Mouse (Mus musculus) midbrain, embryonic 10.5 days (tissue): ENCODE measurements around the gene Fth1. TPM values are rescaled to one million over a fixed set of nuclear protein-coding genes. Genes with fewer than 3 reads are reported as not detected.
A peak's percentile ranks its signal among the peaks of the same experiment; 100 is the strongest.
"Not testable (repeated sequence)": the region's sequence is repeated elsewhere in the genome, so short reads cannot be mapped to it uniquely, and the experiment has no call there.

Experiments used
- DNase-seq: peaks from one replicate; pipeline ENCODE4 v3.0.0-alpha.2; 2017; ENCODE audit warnings: low spot score
- H3K27ac ChIP-seq: fragments of 300-500 bp; sonication (generic); replicated peaks from 2 replicates; pipeline ENCODE4 v1.5.1; 2016; ENCODE audit warnings: mild to moderate bottlenecking
- H3K27me3 ChIP-seq: fragments of 300-500 bp; sonication (generic); 2 replicates; pipeline ENCODE4 v1.6.1; 2016; ENCODE audit warnings: low read depth, mild to moderate bottlenecking; ENCODE audit not compliant: poor library complexity, severe bottlenecking
- H3K36me3 ChIP-seq: fragments of 300-500 bp; sonication (generic); 2 replicates; pipeline ENCODE4 v1.6.1; 2016; ENCODE audit warnings: mild to moderate bottlenecking, moderate library complexity
- H3K4me1 ChIP-seq: fragments of 300-500 bp; sonication (generic); 2 replicates; pipeline ENCODE4 v1.6.1; 2016
- H3K4me3 ChIP-seq: fragments of 300-500 bp; sonication (generic); 2 replicates; pipeline ENCODE4 v1.5.1; 2016; ENCODE audit warnings: mild to moderate bottlenecking, moderate library complexity
- H3K9me3 ChIP-seq: fragments of 300-500 bp; sonication (generic); replicated peaks from 2 replicates; pipeline ENCODE4 v1.6.1; 2016; ENCODE audit warnings: mild to moderate bottlenecking
- WGBS: fragments of 180-500 bp; shearing (Covaris S2); methylation state at CpG from one replicate; pipeline ENCODE4 v1.1.7; 2016; 5-methylcytosine and 5-hydroxymethylcytosine counted together
- polyA plus RNA-seq: library from polyadenylated mRNA; unstranded; fragments of >200 nt; fragmentation: Nextera tagmentation; extraction: Ambion mirVana; gene quantifications from 2 replicates; pipeline ENCODE4 v1.2.1, GENCODE M21; 2016

Fth1 gene
- 1,350 and 1,398 TPM in 2 replicates for polyA plus RNA-seq

DNA sequence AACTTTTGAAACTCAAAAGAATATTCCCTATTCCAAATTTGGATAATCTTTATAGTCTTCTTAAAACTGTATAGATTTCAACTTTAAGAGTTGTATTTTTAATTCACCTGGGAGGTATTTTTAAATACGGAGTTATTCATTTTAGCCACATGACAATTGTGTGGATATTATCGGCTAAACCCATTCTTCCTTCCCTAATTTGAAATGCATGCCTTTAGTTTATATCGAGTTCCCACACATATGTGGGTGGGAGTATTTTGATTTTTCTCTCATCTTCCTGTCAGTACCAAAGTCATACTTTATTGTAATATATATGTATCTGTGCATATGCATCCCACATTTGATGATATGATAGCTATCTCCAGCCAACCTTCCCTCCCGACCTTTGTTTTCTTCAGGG is at the start of gene Fth1:
TSS of gene Fth1 (plus strand) at position 341 of the 400 bp plus-strand sequence.
- Histone ChIP-seq H3K9me3 (no peaks in the 10 kb centered on the region), H3K27ac (no peak within 1 kb of the TSS), H3K4me1 (peaks cover 27% of the 10 kb centered on the region), H3K36me3 (peaks cover 15% of the 10 kb centered on the region), H3K27me3 (no peaks in the 10 kb centered on the region), H3K4me3 (peak within 1 kb of the TSS; percentile 92; the same call in 1 of the 2 replicates)
- DNase-seq = no peak
- WGBS = 93% methylated on average over 4 of the region's 4 CpGs

DNA sequence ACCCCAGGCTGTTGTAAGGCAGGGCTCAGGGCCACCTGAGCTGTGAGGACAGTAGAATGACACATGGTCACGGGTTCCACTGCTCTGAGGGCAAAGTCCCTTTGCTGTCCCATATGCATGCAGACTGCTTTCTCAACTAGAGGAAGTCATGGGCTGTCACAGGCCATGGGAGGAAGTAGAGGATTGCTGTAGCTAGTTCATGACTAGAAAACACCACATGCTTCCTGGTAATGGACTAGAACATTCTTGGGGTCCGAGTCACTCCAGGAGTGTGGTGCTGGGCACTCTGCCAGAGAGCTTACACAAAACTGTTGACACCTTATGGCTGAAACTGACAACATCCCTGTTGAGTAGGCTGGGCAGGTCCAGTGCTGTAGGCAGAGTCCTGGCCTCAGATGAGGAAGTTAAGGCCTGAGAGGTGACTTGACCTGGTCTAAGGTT is 49.2 kb upstream of the Fth1 start:
- H3K27me3 ChIP-seq, H3K4me3 ChIP-seq, DNase-seq, H3K36me3 ChIP-seq, H3K4me1 ChIP-seq, H3K27ac ChIP-seq, H3K9me3 ChIP-seq: not testable (repeated sequence)
- 87% methylated on average over 2 of the region's 2 CpGs for WGBS

DNA sequence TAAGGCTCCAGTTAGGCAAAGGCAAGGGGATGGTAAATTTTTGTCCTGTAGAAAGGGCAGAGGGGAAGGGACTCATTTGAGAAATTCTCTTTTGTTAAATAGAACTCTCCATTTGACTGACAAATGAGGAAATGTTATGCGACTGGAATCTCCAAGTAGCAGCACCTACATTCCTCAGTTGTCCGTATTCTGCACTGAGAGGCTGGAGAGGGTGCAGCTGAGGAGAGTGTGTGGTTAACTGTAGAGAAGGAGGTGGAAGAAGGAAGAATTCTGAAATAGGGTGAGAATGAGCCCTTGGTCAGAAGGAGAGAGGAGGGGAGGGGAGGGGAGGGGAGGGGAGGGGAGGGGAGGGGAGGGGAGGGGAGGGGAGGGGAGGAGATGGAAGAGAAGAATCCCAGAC is 46.5 kb upstream of the Fth1 start:
- Histone ChIP-seq H3K27ac (no peak overlapping the region), H3K27me3 (no peaks in the 10 kb centered on the region), H3K9me3 (no peaks in the 10 kb centered on the region), H3K36me3 (no peaks in the 10 kb centered on the region), H3K4me1 (no peaks in the 10 kb centered on the region; the same call in 1 of the 2 replicates), H3K4me3 (no peak overlapping the region)
- WGBS = 75% methylated on average over 2 of the region's 2 CpGs
- no peak for DNase-seq

DNA sequence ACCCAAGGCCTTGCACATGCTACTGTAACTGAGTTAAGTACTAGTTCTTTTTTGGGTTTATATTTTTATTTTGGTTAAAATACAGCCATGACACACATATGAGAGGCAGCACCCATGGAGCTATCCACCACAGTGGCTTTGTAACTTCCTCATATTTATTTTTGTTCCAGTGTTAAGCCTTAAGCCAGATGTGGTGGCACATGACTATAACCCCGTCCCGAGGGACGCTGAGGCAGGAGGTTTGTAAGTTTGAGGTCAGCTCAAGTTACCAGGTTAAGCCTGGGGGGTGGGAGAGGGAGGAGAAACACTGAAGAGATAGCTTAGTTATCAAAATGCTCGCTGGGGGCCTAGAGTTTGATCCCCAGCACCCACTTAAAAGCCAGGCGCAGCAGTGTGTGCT is 43.8 kb upstream of the Fth1 start:
- Histone ChIP-seq H3K36me3 (no peaks in the 10 kb centered on the region), H3K27me3 (no peaks in the 10 kb centered on the region), H3K27ac (no peak overlapping the region), H3K9me3 (no peaks in the 10 kb centered on the region), H3K4me1 (peaks cover 21% of the 10 kb centered on the region), H3K4me3 (no peak overlapping the region)
- 68% methylated on average over 5 of the region's 5 CpGs for WGBS
- no peak for DNase-seq

DNA sequence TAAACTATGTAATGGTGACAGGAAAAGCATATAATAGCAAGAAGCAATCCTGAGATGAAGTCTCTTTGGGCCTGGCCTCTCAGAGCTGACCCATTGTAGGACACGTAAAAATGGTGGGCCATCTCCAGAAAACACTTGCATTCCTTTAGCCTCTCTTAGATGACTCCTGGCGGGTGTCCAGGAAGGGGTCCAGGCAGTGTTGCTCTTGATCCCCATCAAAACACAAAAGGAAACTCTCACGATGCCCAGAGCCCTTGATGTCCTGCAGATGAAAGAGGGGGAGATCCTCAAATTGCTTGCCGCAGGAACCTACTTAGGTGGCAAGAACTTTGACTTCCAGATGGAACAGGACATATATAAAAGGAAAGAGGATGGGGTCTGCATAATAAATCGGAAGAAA is 43.0 kb upstream of the Fth1 start:
- H3K36me3 ChIP-seq = no peaks in the 10 kb centered on the region

DNA sequence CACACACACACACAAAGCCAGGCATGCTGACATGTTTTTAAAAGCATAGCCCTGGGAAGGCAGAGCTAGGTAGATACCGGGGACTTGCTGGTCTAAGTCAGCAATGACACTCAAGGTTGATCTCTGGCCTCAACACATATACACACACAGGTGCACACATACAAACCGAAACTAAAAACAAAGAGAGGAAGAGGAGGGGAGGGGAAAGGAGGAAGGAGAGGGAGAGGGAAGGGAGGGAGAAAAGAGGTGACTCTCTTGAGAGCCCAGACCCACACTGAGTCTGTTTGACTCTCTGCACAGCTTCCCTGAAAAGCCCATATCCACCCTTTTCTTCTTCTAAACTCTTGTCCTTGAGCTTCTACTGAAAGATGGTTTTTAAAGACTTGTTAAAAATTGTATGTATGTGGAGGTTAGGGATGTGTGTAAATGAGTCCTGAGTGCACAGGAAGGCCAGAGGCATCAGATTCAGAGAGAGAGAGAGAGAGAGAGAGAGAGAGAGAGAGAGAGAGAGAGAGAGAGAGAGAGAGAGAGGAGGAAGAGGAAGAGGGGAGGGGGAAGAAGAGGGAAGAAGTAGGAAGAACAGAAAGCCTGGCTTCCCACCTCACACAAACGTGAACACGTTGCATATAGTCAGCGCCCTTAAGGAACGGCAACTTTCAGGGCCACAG is 42.1 kb upstream of the Fth1 start:
- 87% methylated on average over 6 of the region's 6 CpGs for WGBS
- H3K9me3 ChIP-seq = no peaks in the 10 kb centered on the region
- H3K36me3 ChIP-seq = no peaks in the 10 kb centered on the region
- no peaks in the 10 kb centered on the region; the same call in 1 of the 2 replicates for H3K27me3 ChIP-seq
- H3K4me3 ChIP-seq = no peak overlapping the region
- no peak for DNase-seq
- H3K27ac ChIP-seq = no peak overlapping the region
- peaks cover 38% of the 10 kb centered on the region for H3K4me1 ChIP-seq

More for the DNA sequence above, 43.0 kb upstream of the Fth1 start:
- Histone ChIP-seq H3K4me3 (no peak overlapping the region), H3K4me1 (peaks cover 29% of the 10 kb centered on the region), H3K9me3 (no peaks in the 10 kb centered on the region), H3K27me3 (no peaks in the 10 kb centered on the region; the same call in 1 of the 2 replicates), H3K27ac (no peak overlapping the region)
- 69% methylated on average over 5 of the region's 5 CpGs for WGBS
- DNase-seq = no peak

DNA sequence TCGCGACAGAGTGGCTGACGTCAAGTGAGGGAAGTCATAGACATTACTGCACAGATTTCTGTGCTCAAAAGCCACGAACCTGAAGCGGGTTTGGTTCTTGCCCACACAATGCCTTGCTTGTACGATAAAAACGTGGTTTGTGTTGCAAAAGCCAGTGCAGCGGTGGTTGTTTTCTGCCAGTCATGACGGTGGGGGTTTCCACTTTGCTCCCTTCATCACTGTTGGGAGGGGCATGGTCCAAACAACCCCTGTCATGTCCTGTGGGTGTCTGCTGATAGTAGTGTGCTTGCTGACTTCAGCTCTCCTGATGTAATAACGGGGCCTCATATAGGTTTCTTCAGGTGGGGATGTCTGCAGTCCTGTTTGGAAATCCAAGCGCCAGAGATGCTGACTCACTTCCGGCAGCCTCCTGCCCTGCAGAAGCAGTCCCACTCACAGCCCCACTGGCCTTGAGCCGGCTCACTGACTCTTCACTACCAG is 41.5 kb upstream of the Fth1 start:
- Histone ChIP-seq H3K4me3 (no peak overlapping the region), H3K27me3 (no peaks in the 10 kb centered on the region; the same call in 1 of the 2 replicates), H3K27ac (no peak overlapping the region), H3K36me3 (no peaks in the 10 kb centered on the region), H3K4me1 (peaks cover 38% of the 10 kb centered on the region), H3K9me3 (no peaks in the 10 kb centered on the region)
- DNase-seq = no peak
- WGBS = 82% methylated on average over 13 of the region's 13 CpGs

DNA sequence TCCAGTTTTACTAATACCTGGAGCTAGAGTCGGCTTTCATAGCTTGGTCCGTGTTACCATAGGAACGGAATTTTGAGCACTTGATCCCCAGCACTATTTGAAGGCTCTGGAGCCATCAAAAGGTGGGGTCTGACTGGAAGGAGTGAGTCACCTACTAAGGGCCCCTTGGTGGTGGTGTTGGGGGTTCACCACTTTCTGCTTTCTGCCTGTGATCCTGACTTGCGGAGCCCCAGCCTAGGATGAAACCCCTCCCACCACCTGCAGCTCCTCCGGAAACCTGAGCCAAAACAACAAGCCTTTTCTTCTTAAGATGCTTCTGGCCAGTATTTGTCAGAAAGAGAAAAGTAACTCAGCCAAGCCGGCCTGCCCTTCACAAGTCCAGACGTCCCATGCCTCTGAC is 40.6 kb upstream of the Fth1 start:
- no peak overlapping the region for H3K4me3 ChIP-seq
- H3K27me3 ChIP-seq = no peaks in the 10 kb centered on the region; the same call in 1 of the 2 replicates
- no peak for DNase-seq
- H3K27ac ChIP-seq = no peak overlapping the region
- H3K4me1 ChIP-seq = peaks cover 38% of the 10 kb centered on the region
- 65% methylated on average over 7 of the region's 7 CpGs for whole genome bisulfite sequencing
- no peaks in the 10 kb centered on the region for H3K9me3 ChIP-seq
- no peaks in the 10 kb centered on the region for H3K36me3 ChIP-seq

DNA sequence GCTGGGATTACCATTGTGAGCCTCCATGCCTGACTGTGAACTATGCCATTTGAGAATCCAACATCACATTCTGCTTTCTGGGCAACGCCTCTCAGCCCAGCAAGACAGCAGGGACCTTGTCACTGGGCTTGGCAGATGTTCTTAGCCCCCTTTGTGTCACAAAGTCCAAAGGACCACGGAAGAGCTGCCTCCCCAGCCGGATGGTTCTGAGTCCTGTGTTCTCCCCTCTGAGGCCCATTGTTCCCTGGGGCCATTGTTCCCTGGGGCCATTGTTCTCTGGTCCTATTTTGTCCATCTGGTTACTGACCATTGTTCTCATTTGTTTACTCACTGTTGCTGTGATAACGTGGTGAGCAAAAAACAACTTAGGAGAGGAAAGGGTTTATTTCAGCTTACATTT is 39.5 kb upstream of the Fth1 start:
- Histone ChIP-seq H3K4me1 (peaks cover 38% of the 10 kb centered on the region), H3K36me3 (no peaks in the 10 kb centered on the region), H3K27me3 (no peaks in the 10 kb centered on the region; the same call in 1 of the 2 replicates), H3K27ac (peak overlapping the region; percentile 19), H3K4me3 (no peak overlapping the region), H3K9me3 (no peaks in the 10 kb centered on the region)
- 9% methylated on average over 4 of the region's 4 CpGs for WGBS
- DNase-seq = peak; percentile 50

DNA sequence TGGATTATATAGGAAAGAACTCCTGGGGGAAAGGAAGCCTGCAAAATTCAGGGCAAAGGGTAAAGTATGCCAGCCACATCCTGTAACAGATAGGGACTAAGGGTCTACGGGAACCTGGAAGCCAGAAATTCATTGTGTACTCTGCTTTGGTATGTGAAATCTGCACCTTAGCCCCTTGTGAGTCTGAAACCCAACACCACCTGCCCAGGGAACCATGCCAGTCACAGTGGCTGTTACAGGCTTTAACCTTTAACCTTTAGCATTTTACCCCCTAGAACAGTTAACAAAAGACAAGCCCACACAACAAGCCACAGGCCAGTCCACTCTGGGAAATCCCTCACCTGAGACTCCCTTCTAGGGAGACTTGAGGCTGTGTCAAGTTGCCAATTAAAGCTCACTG is 38.6 kb upstream of the Fth1 start:
- Histone ChIP-seq H3K27me3 (no peaks in the 10 kb centered on the region; the same call in 1 of the 2 replicates), H3K4me3 (no peak overlapping the region), H3K4me1 (peaks cover 38% of the 10 kb centered on the region), H3K36me3 (no peaks in the 10 kb centered on the region), H3K27ac (0 out of 2 replicates have a peak overlapping the region, but pooled peaks have one; percentile 38), H3K9me3 (no peaks in the 10 kb centered on the region)
- DNase-seq = no peak
- WGBS = 64% methylated on average over 1 of the region's 1 CpGs

DNA sequence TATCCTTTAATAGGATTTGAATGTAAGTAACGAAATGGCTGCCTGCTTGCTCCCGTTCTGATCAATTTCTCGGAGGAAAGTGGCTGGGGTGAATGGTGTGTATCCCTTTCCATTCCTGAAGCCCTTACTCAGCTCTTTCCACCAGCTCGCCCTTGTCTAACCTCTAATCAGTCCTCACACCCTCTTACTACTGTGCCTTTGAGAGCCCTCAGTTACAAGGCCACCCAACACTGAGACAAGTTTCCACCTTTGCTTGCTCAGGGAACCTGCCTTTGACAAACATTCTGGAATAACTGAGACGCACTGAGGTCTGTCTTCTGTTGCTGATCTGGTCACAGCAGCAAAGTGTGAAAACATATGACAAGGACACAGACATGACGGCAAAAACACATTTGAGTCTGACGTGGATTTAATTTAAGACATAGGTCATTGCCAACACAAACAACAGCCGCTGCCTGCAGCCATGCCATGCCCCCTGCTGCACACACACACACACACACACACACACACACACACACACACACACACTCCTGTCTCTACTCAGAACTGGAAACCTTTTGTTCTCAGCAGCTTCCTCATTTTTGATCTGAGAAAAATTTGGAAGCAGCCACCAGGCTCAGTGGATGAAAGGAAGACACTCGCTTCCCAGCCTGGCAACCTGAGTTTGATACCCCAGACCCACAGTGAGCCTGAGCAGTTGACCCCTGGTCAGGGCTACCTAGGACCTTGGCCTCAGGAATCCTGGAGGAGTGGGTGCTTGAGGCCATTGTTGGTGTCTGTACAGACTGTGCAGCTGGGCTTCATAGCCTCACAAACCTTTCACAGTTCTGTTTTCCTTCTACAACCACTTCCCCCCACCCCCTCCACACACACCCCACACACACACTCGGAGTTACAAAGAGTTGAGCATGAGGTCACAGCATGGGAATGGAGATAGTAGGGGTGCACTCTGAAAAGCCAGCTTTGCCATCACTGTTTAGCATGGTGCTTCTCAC is 37.6 kb upstream of the Fth1 start:
- Histone ChIP-seq H3K9me3 (no peaks in the 10 kb centered on the region), H3K36me3 (no peaks in the 10 kb centered on the region), H3K4me1 (peaks cover 38% of the 10 kb centered on the region), H3K27ac (peak overlapping the region; percentile 38), H3K4me3 (no peak overlapping the region), H3K27me3 (no peaks in the 10 kb centered on the region; the same call in 1 of the 2 replicates)
- 75% methylated on average over 10 of the region's 10 CpGs for WGBS
- no peak for DNase-seq

DNA sequence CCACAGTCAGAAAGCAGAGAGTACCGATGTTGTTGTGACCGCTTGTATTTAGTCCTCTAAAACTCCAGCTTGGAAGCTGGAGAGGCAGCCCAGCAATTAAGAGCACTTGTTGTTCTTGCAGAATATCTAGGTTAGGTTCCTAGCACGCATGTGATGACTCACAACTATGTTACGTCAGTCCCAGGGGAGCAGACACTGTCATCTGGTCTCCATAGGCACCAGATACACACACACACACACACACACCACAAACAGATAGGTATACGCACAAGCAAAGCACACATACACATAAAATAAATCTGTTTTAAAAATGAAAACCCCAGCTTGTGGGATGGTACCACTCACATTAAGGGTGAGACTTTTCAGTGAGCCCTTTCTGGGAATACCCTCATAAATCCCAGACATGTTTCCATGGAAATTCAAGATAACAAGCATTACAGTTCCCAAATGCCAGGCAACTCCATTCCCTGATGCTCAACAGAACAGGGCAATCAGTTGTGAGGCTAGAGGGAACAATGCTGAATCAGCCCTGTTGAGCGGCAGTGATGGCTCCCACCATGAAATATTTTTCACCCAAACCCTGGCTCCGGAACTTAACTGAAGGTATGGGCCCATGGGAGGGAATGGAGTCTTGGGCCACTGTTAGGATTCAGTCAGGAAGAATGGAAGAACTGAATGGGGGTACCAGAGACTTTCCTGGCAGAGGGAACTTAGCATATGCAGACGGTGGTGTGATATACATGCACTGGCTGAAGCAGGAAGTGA is 34.4 kb upstream of the Fth1 start:
- no peaks in the 10 kb centered on the region; the same call in 1 of the 2 replicates for H3K27me3 ChIP-seq
- 96% methylated on average over 8 of the region's 8 CpGs for WGBS
- no peak overlapping the region for H3K4me3 ChIP-seq
- H3K4me1 ChIP-seq = peaks cover 23% of the 10 kb centered on the region
- H3K27ac ChIP-seq = no peak overlapping the region
- DNase-seq = no peak
- H3K9me3 ChIP-seq = no peaks in the 10 kb centered on the region; the same call in 1 of the 2 replicates
- no peaks in the 10 kb centered on the region for H3K36me3 ChIP-seq
